In genomic region chr13:119916966-119917722, GRCm38 (mm10) we compare ENCODE assay signal across 23 mouse cellular contexts. TPM values are rescaled to one million over a fixed set of nuclear protein-coding genes. Genes with fewer than 3 reads are reported as not detected.
DNase-seq lines count a peak whose midpoint lies in the region; ATAC-seq and TF ChIP-seq lines count a peak whose summit lies in the region.
"Not testable (repeated sequence)": the region's sequence is repeated elsewhere in the genome, so short reads cannot be mapped to it uniquely, and the experiment has no call there.
"Had no signal": no experiment of that assay in that cellular context is flagged by ENCODE, and none has a peak within 500 bp of the region (broad histone marks: within the 10 kb centered on the region; RNA-seq: fewer than 3 reads in every experiment).

No protein-coding gene starts in this region.

- not testable (repeated sequence) for H3K36me3 ChIP-seq in spleen, adult 2 months (ENCODE audit: control insufficient read depth, insufficient read depth, low read length); splenic B cell, adult 2 months (ENCODE audit: control insufficient read depth, insufficient read depth, low read length, poor library complexity, severe bottlenecking)

- H3K4me3 ChIP-seq in spleen, adult 2 months (ENCODE audit: extremely low read depth, insufficient read depth, insufficient read length): not testable (repeated sequence)

- H3K27me3 ChIP-seq in spleen, adult 2 months (ENCODE audit: control insufficient read depth, insufficient read depth, low read length); splenic B cell, adult 2 months (ENCODE audit: control insufficient read depth, insufficient read depth, low read length, poor library complexity, severe bottlenecking): not testable (repeated sequence)

- TF ChIP-seq CTCF in spleen, adult 2 months (IDR thresholded peaks at IDR 0.05; ENCODE audit: extremely low read depth, insufficient read depth, insufficient read length, insufficient replicate concordance): not testable (repeated sequence)

- DNase-seq in B cell, adult 2 months: peak; percentile 6 to 12
- DNase-seq in heart, adult 11 months: peak; percentile 4
- DNase-seq in spleen, adult 2 months (ENCODE audit: low read depth in 1 of 2, low spot score in 2 of 2): peak in 1 of 2 experiments; percentile 15
- peak; percentile 55 for DNase-seq in splenic B cell, adult 2 months (ENCODE audit: low read depth, low spot score)

- H3K27ac ChIP-seq in spleen, adult 2 months (ENCODE audit: insufficient read depth, low read length): peak overlapping the region; percentile 74

- H3K4me1 ChIP-seq in spleen, adult 2 months (ENCODE audit: control insufficient read depth, insufficient read depth, insufficient read length): not testable (repeated sequence)

- peak; percentile 66 for ATAC-seq in common myeloid progenitor, adult 5-6 weeks (replicated peaks; ENCODE audit: low read depth, poor library complexity, severe bottlenecking)
- peak; percentile 63 for ATAC-seq in megakaryocyte, adult 5-6 weeks (ENCODE audit: poor library complexity, severe bottlenecking)
- ATAC-seq in monocyte, adult 5-6 weeks (replicated peaks; ENCODE audit: insufficient number of reproducible peaks, low FRiP score, low TSS enrichment, poor library complexity, severe bottlenecking): 0 out of 2 replicates have a peak, but pooled peaks have one; percentile 22

- not testable (repeated sequence) for TF ChIP-seq POLR2A in spleen, adult 2 months (IDR thresholded peaks at IDR 0.05; ENCODE audit: low read depth, low read length)

- WGBS in spleen, adult 2 months: 10% methylated on average over 4 of the region's 5 CpGs

RNA-seq across cellular contexts. Expression of gene Gm21761, which starts 11.9 kb away (rescaled TPM):
- total RNA-seq in common myeloid progenitor, adult 5-6 weeks (2017): 0.59 TPM in 1 of 2 replicates, not detected in the other
- total RNA-seq in megakaryocyte, adult 5-6 weeks (2015): not detected in 2 replicates
- not detected in 2 replicates for total RNA-seq in megakaryocyte, adult 5-6 weeks (2017)
- not detected in 3 replicates for total RNA-seq in monocyte, adult 5-6 weeks (2017)
- not detected in 2 replicates for polyA plus RNA-seq in spleen, adult 2 months (2012; rRNA removed)
- total RNA-seq: adrenal gland, adult 18-20 months; adrenal gland, adult 8-10 months; adrenal gland, postnatal 14 days; adrenal gland, postnatal 36 days had no signal
- polyA plus RNA-seq: activated CD4-positive, CD25-positive, alpha-beta regulatory T cell, adult 4 months; cerebellum, adult 2 months; embryonic facial prominence, embryonic 11.5 days; embryonic facial prominence, embryonic 13.5 days; embryonic facial prominence, embryonic 15.5 days; erythroblast, embryonic 14.5 days; forebrain, embryonic 10.5 days; forebrain, embryonic 12.5 days; forebrain, embryonic 14.5 days; forebrain, embryonic 16.5 days; G1E had no signal

RNA-seq across cellular contexts. Expression of gene Tcstv1, which starts 22.6 kb away (rescaled TPM):
- total RNA-seq in common myeloid progenitor, adult 5-6 weeks (2017): not detected in 2 replicates
- not detected in 2 replicates for total RNA-seq in megakaryocyte, adult 5-6 weeks (2015)
- total RNA-seq in megakaryocyte, adult 5-6 weeks (2017): not detected in 2 replicates
- not detected in 3 replicates for total RNA-seq in monocyte, adult 5-6 weeks (2017)
- not detected in 2 replicates for polyA plus RNA-seq in spleen, adult 2 months (2012; rRNA removed)
- total RNA-seq: adrenal gland, adult 18-20 months; adrenal gland, adult 8-10 months; adrenal gland, postnatal 14 days; adrenal gland, postnatal 36 days; G1E had no signal
- polyA plus RNA-seq: activated CD4-positive, CD25-positive, alpha-beta regulatory T cell, adult 4 months; cerebellum, adult 2 months; embryonic facial prominence, embryonic 11.5 days; embryonic facial prominence, embryonic 13.5 days; embryonic facial prominence, embryonic 15.5 days; erythroblast, embryonic 14.5 days; forebrain, embryonic 10.5 days; forebrain, embryonic 12.5 days; forebrain, embryonic 14.5 days; forebrain, embryonic 16.5 days; G1E; Patski had no signal

RNA-seq across cellular contexts. Expression of gene B020031M17Rik, which starts 33.5 kb away (rescaled TPM):
- total RNA-seq in common myeloid progenitor, adult 5-6 weeks (2017): not detected in 2 replicates
- not detected in 2 replicates for total RNA-seq in megakaryocyte, adult 5-6 weeks (2015)
- not detected in 2 replicates for total RNA-seq in megakaryocyte, adult 5-6 weeks (2017)
- total RNA-seq in monocyte, adult 5-6 weeks (2017): not detected in 3 replicates
- polyA plus RNA-seq in spleen, adult 2 months (2012; rRNA removed): 0.37 TPM in 1 of 2 replicates, not detected in the other
- total RNA-seq: adrenal gland, adult 18-20 months; adrenal gland, adult 8-10 months; adrenal gland, postnatal 14 days; adrenal gland, postnatal 36 days; G1E had no signal
- polyA plus RNA-seq: activated CD4-positive, CD25-positive, alpha-beta regulatory T cell, adult 4 months; cerebellum, adult 2 months; embryonic facial prominence, embryonic 11.5 days; embryonic facial prominence, embryonic 13.5 days; embryonic facial prominence, embryonic 15.5 days; erythroblast, embryonic 14.5 days; forebrain, embryonic 10.5 days; forebrain, embryonic 12.5 days; forebrain, embryonic 14.5 days; forebrain, embryonic 16.5 days; G1E had no signal
